In the genomic region with DNA sequence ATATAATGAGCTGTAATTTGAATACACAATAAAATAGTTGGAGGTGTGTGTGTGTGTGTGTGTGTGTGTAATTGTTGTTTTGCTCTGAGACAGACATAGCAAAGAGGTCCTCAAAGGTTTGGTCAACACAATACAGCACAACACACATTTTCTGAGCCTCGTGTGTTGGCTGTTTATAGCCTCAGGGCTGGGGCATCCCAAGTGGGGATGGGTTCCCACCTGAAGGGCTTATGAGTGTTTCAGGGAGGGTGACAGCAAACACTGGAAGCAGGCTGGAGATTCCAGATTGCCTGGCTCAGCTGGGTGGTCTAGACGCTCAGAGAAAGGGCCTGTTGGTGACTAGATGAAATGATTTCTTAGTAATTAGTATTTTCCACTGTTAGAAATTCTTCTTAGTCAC, we compare ENCODE assay signal across 29 mouse cellular contexts. TPM values are rescaled to one million over a fixed set of nuclear protein-coding genes. Genes with fewer than 3 reads are reported as not detected.
DNase-seq lines count a peak whose midpoint lies in the region; ATAC-seq and TF ChIP-seq lines count a peak whose summit lies in the region.
"Had no signal": no experiment of that assay in that cellular context is flagged by ENCODE, and none has a peak within 500 bp of the region (broad histone marks: within the 10 kb centered on the region; RNA-seq: fewer than 3 reads in every experiment).

No protein-coding gene starts in this region.

- H3K4me2 ChIP-seq in lung, postnatal 0 days (replicated peaks; ENCODE audit: low read depth, low read length), result no peak overlapping the region
- H3K4me2 ChIP-seq: embryonic facial prominence, embryonic 12.5 days; embryonic facial prominence, embryonic 15.5 days; forebrain, embryonic 13.5 days; heart, embryonic 12.5 days; heart, embryonic 15.5 days; hindbrain, embryonic 13.5 days had no signal

- peak; percentile 87 for TF ChIP-seq EP300 in lung, postnatal 0 days (IDR thresholded peaks at IDR 0.05)

- 64% methylated on average over 2 of the region's 2 CpGs for WGBS in lung, adult 2 months
- WGBS in lung, postnatal 0 days, result 45% methylated on average over 2 of the region's 2 CpGs

- no peak for TF ChIP-seq CTCF in lung, adult 2 months (IDR thresholded peaks at IDR 0.05; ENCODE audit: insufficient read depth, low read length)
- no peak for TF ChIP-seq CTCF in lung, postnatal 0 days (IDR thresholded peaks at IDR 0.05)

- DNase-seq in lung, adult 18-20 months, result peak; percentile 45 to 56
- no peak for DNase-seq in lung, adult 2 months
- peak; percentile 23 for DNase-seq in lung, postnatal 0 days (ENCODE audit: low spot score)
- peak; percentile 45 for DNase-seq in lung, postnatal 36 days
- DNase-seq in spleen, adult 12 weeks (ENCODE audit: low spot score), result no peak
- DNase-seq in adrenal gland, postnatal 4 days (ENCODE audit: low spot score in 2 of 2), result no peak
- DNase-seq: adrenal gland, postnatal 10 days; adrenal gland, postnatal 36 days; B cell, adult 2 months; cerebellum, adult 11 months; cerebellum, adult 2 months; cerebellum, adult 9-11 months; cerebellum, postnatal 25 days; gastrocnemius, postnatal 10 days; gastrocnemius, postnatal 36 days; heart, postnatal 10 days; heart, postnatal 36 days had no signal

- peak overlapping the region; percentile 77 for H3K27ac ChIP-seq in lung, postnatal 0 days (ENCODE audit: low read length)
- H3K27ac ChIP-seq: embryonic facial prominence, embryonic 12.5 days; embryonic facial prominence, embryonic 15.5 days; forebrain, embryonic 13.5 days; heart, embryonic 15.5 days; hindbrain, embryonic 10.5 days; hindbrain, embryonic 13.5 days had no signal

- peaks cover 7% of the 10 kb centered on the region; the same call in 1 of the 2 replicates for H3K4me1 ChIP-seq in lung, adult 2 months (ENCODE audit: control insufficient read depth, insufficient read depth, low read length)
- H3K4me1 ChIP-seq in lung, postnatal 0 days (ENCODE audit: insufficient read depth, low read depth, low read length), result no peaks in the 10 kb centered on the region
- H3K4me1 ChIP-seq: embryonic facial prominence, embryonic 12.5 days; embryonic facial prominence, embryonic 15.5 days; forebrain, embryonic 13.5 days; hindbrain, embryonic 10.5 days; hindbrain, embryonic 13.5 days had no signal

- H3K27me3 ChIP-seq in lung, postnatal 0 days (replicated peaks; ENCODE audit: insufficient read depth, low read length), result no peaks in the 10 kb centered on the region
- H3K27me3 ChIP-seq: embryonic facial prominence, embryonic 12.5 days; embryonic facial prominence, embryonic 15.5 days; heart, embryonic 12.5 days; heart, embryonic 15.5 days; hindbrain, embryonic 13.5 days; Patski had no signal

- no peaks in the 10 kb centered on the region for H3K36me3 ChIP-seq in lung, postnatal 0 days (ENCODE audit: insufficient read depth, low read length)
- H3K36me3 ChIP-seq: embryonic facial prominence, embryonic 12.5 days; embryonic facial prominence, embryonic 15.5 days; G1E; heart, embryonic 12.5 days; heart, embryonic 15.5 days; hindbrain, embryonic 10.5 days; hindbrain, embryonic 13.5 days had no signal

- H3K9ac ChIP-seq in lung, postnatal 0 days (replicated peaks; ENCODE audit: low read depth), result no peak overlapping the region
- H3K9ac ChIP-seq: embryonic facial prominence, embryonic 12.5 days; embryonic facial prominence, embryonic 15.5 days; forebrain, embryonic 13.5 days; heart, embryonic 12.5 days; heart, embryonic 15.5 days; hindbrain, embryonic 13.5 days had no signal

- no peak overlapping the region for H3K4me3 ChIP-seq in lung, adult 2 months (replicated peaks; ENCODE audit: extremely low read depth, low read depth, low read length)
- H3K4me3 ChIP-seq in lung, postnatal 0 days (ENCODE audit: low read depth, low read length), result no peak overlapping the region
- H3K4me3 ChIP-seq: embryonic facial prominence, embryonic 12.5 days; embryonic facial prominence, embryonic 15.5 days; forebrain, embryonic 13.5 days; heart, embryonic 12.5 days; heart, embryonic 15.5 days; hindbrain, embryonic 10.5 days; hindbrain, embryonic 13.5 days had no signal

- TF ChIP-seq POLR2A in lung, adult 2 months (IDR thresholded peaks at IDR 0.05; ENCODE audit: borderline replicate concordance, extremely low read depth, low read depth, low read length), result no peak

- no peaks in the 10 kb centered on the region for H3K9me3 ChIP-seq in lung, postnatal 0 days (ENCODE audit: low read length)
- H3K9me3 ChIP-seq: embryonic facial prominence, embryonic 12.5 days; embryonic facial prominence, embryonic 15.5 days; forebrain, embryonic 13.5 days; heart, embryonic 12.5 days; heart, embryonic 15.5 days; hindbrain, embryonic 10.5 days; hindbrain, embryonic 13.5 days had no signal

- ATAC-seq in lung, postnatal 0 days, result peak; percentile 52
- ATAC-seq: forebrain, embryonic 13.5 days; forebrain, embryonic 16.5 days; hindbrain, embryonic 16.5 days; Patski had no signal

RNA-seq across cellular contexts. Expression of a gene that starts 33.2 kb away (rescaled TPM):
- 82.3 and 122 TPM in 2 replicates for polyA plus RNA-seq in lung, adult 2 months (2012; rRNA removed)
- polyA plus RNA-seq in lung, postnatal 0 days (2015; fragmentation: Nextera tagmentation; extraction: Ambion mirVana), result 83.6 and 122 TPM in 2 replicates
- 10 to 100 TPM in 1 of 2 experiments, 1 to 10 TPM in 1; 7.9 to 11.2 TPM for total RNA-seq in adrenal gland, postnatal 4 days (2021)
- total RNA-seq: CH12.LX had no signal
- polyA plus RNA-seq: G1E had no signal

RNA-seq across cellular contexts. Expression of a gene that starts 49.6 kb away (rescaled TPM):
- 9.1 and 13.5 TPM in 2 replicates for polyA plus RNA-seq in lung, adult 2 months (2012; rRNA removed)
- 8.4 and 9.2 TPM in 2 replicates for polyA plus RNA-seq in lung, postnatal 0 days (2015; fragmentation: Nextera tagmentation; extraction: Ambion mirVana)
- 1 to 10 TPM; 9.7 to 9.8 TPM for total RNA-seq in adrenal gland, postnatal 4 days (2021)
- polyA plus RNA-seq: G1E had no signal

Comparison
In these comparisons a context has a peak if more than half of its experiments do, and no peak if none do; other contexts are left out.
1. DNase-seq: peak in lung, adult 18-20 months (2 of 2), lung, postnatal 0 days (single experiment) and lung, postnatal 36 days (single experiment); none in lung, adult 2 months (single experiment), spleen, adult 12 weeks (single experiment) and adrenal gland, postnatal 4 days (0 of 2).